Mouse (Mus musculus) myocyte (in vitro differentiated cells): ENCODE data around the gene Tmem120b. TPM values are rescaled to one million over a fixed set of nuclear protein-coding genes. Genes with fewer than 3 reads are reported as not detected.

ENCODE experiments used
- H3K27me3 ChIP-seq: one replicate; pipeline ENCODE4 v1.6.1; 2011; ENCODE audit not compliant: control insufficient read depth, insufficient read depth, insufficient read length
- H3K36me3 ChIP-seq: one replicate; pipeline ENCODE4 v1.6.1; 2011; ENCODE audit not compliant: control insufficient read depth, insufficient read depth
- H3K4me2 ChIP-seq: one replicate; pipeline ENCODE4 v1.6.1; 2011; ENCODE audit warnings: low read depth, control low read depth
- H3K4me3 ChIP-seq: one replicate; pipeline ENCODE4 v1.5.1; 2011; ENCODE audit warnings: mild to moderate bottlenecking, control low read depth, moderate library complexity
- H3K79me2 ChIP-seq: one replicate; pipeline ENCODE4 v1.6.1; 2011; ENCODE audit not compliant: control insufficient read depth, insufficient read depth
- H3ac ChIP-seq: one replicate; pipeline ENCODE4 v1.6.1; 2011; ENCODE audit not compliant: control insufficient read depth, insufficient read length
- CEBPB ChIP-seq: IDR thresholded peaks from 2 replicates; pipeline ENCODE4 v1.6.1; 2011; ENCODE audit warnings: mild to moderate bottlenecking, moderate library complexity; ENCODE audit not compliant: poor library complexity, insufficient read depth, severe bottlenecking
- E2F4 ChIP-seq: IDR thresholded peaks from one replicate; pipeline ENCODE4 v1.6.1; 2011; ENCODE audit warnings: mild to moderate bottlenecking, control low read depth, moderate library complexity; ENCODE audit not compliant: insufficient read depth
- MAX ChIP-seq: IDR thresholded peaks from one replicate; pipeline ENCODE4 v1.6.1; 2011; ENCODE audit warnings: low read depth, mild to moderate bottlenecking, control low read depth
- MYOD1 ChIP-seq, 3 experiments: IDR thresholded peaks; one replicate each; pipeline ENCODE4 v1.6.1; 2011; ENCODE audit warnings: control low read depth in 2 of 3, low read depth in 2 of 3, mild to moderate bottlenecking in 2 of 3, moderate library complexity in 1 of 3; ENCODE audit not compliant: insufficient read length in 2 of 3, control insufficient read depth in 1 of 3
- MYOG ChIP-seq, 3 experiments: IDR thresholded peaks; one replicate each; pipeline ENCODE4 v1.6.1; 2011; ENCODE audit warnings: control low read depth in 2 of 3, low read depth in 2 of 3, mild to moderate bottlenecking in 2 of 3; ENCODE audit not compliant: insufficient read length in 2 of 3, control insufficient read depth in 1 of 3, insufficient read depth in 1 of 3
- POLR2A ChIP-seq: IDR thresholded peaks from one replicate; pipeline ENCODE4 v1.6.1; 2011; ENCODE audit warnings: low read depth, mild to moderate bottlenecking, control low read depth, moderate library complexity; ENCODE audit not compliant: insufficient read length
- POLR2AphosphoS2 ChIP-seq: IDR thresholded peaks from one replicate; pipeline ENCODE4 v1.6.1; 2011; ENCODE audit warnings: low read depth, control low read depth; ENCODE audit not compliant: insufficient read length
- REST ChIP-seq: IDR thresholded peaks from one replicate; pipeline ENCODE4 v1.6.1; 2011; ENCODE audit warnings: mild to moderate bottlenecking, control low read depth, moderate library complexity; ENCODE audit not compliant: insufficient read depth, insufficient read length
- SRF ChIP-seq: IDR thresholded peaks from one replicate; pipeline ENCODE4 v1.6.1; 2011; ENCODE audit warnings: low read depth; ENCODE audit not compliant: control insufficient read depth, insufficient read length
- TCF12 ChIP-seq: IDR thresholded peaks from one replicate; pipeline ENCODE4 v1.6.1; 2011; ENCODE audit warnings: mild to moderate bottlenecking, control low read depth; ENCODE audit not compliant: poor library complexity, insufficient read depth, severe bottlenecking
- TCF3 ChIP-seq: IDR thresholded peaks from one replicate; pipeline ENCODE4 v1.6.1; 2011; ENCODE audit warnings: low read depth, control low read depth; ENCODE audit not compliant: insufficient read length
- USF1 ChIP-seq: IDR thresholded peaks from one replicate; pipeline ENCODE4 v1.6.1; 2011; ENCODE audit warnings: low read depth, mild to moderate bottlenecking, control low read depth, moderate library complexity
- polyA plus RNA-seq: library from polyadenylated mRNA; unstranded; fragments of >200 nt; fragmentation: generic; extraction: Trizol; gene quantifications from one replicate; pipeline ENCODE4 v1.2.1, GENCODE M21; 2012; ENCODE audit warnings: missing spikeins

Gene Tmem120b
- polyA plus RNA-seq, 1 experiment, result 41.3 TPM

DNA sequence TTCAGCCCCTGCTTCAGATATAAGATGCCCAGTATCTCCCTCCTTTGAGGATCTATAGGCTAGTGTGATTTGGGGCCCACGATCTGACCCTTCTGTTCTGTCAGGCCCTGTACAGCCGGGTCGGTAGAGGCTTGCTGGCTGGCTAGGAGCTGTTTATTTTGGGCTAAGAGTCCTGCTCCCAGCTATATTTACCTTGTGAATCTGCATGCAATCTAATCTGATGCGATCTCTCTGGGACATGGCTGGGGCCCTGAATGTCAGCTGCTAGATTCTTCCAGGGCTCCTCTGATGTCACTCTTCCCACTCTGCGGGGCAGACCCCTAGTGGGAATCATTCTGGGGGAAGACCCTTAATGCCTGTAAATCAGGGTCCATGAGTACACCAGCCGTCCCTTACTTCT, 43.9 kb upstream of the Tmem120b start:
- Histone ChIP-seq H3K4me2 (no peak overlapping the region), H3K27me3 (no peaks in the 10 kb centered on the region), H3ac (no peak overlapping the region), H3K4me3 (no peak overlapping the region), H3K79me2 (peaks cover 7% of the 10 kb centered on the region), H3K36me3 (no peaks in the 10 kb centered on the region)
- TF ChIP-seq USF1 (no peak), MYOD1 (IDR thresholded peaks at IDR 0.05; ENCODE audit: control insufficient read depth in 1 of 3, insufficient read length in 2 of 3, low read depth in 2 of 3) (no peak), REST (no peak), MAX (no peak), SRF (no peak)

DNA sequence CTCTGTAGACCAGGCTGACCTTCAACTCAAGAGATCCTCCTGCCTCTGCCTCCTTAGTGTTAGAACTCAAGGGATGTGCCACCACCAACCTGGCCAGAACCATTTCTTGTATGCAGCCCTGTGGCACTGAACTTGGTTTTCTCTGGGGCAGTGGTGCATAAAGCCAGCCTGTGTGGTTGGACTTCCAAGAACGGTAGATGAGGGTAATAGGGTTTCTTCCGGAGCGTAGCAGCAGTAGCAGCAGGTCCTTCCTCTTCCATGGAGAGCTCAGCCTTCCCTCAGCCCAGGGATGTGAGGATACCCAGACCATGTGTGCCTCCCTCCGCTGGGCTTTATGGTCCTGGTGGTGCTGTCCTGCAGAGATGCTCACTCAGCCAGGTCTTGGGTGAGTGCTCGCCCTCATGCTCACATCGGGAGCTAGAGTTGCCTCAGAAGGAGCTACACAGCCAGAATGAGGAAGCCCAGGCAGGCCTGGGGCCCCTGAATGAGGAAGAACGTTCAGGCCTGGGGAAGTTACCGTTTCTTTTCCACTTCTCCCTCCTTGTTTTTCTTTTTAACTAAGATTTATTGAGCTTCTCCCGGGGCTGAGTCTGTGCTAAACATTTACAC, 43.1 kb upstream of the Tmem120b start:
- no peak overlapping the region for H3ac ChIP-seq
- TF ChIP-seq POLR2AphosphoS2, result no peak
- TF ChIP-seq SRF, result no peak
- no peak for TF ChIP-seq MYOD1 (IDR thresholded peaks at IDR 0.05; ENCODE audit: control insufficient read depth in 1 of 3, insufficient read length in 2 of 3, low read depth in 2 of 3)
- TF ChIP-seq TCF12, result no peak
- no peak for TF ChIP-seq E2F4
- no peak for TF ChIP-seq TCF3
- TF ChIP-seq MYOG (IDR thresholded peaks at IDR 0.05; ENCODE audit: control insufficient read depth in 1 of 3, insufficient read depth in 1 of 3, insufficient read length in 2 of 3, low read depth in 2 of 3), result no peak
- no peak for TF ChIP-seq CEBPB
- no peak for TF ChIP-seq POLR2A
- TF ChIP-seq USF1, result no peak
- TF ChIP-seq MAX, result no peak
- TF ChIP-seq REST, result no peak
- H3K79me2 ChIP-seq, result peaks cover 4% of the 10 kb centered on the region

DNA sequence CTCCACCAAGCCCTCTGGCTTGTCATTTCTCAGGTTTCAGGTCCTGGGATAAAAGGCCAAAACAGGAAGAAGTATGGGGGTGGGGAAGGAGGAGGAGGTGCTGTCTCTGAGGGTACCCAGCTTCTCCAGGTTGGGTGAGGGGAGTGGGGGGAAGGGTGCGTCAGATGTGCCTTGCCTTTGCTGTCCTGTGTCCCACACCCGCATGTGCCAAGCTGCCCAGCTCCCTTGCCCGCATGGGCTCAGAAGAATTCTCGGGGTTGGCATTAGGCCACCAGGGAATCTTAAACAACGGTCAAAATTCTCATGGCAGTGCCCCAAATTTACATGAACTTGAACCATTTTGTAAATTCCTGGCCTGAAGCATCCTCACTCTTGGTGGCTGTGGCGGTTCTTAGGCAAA, 41.8 kb upstream of the Tmem120b start:
- Histone ChIP-seq H3K79me2 (peaks cover 4% of the 10 kb centered on the region), H3K36me3 (peaks cover 7% of the 10 kb centered on the region), H3K27me3 (no peaks in the 10 kb centered on the region), H3K4me2 (no peak overlapping the region), H3ac (no peak overlapping the region), H3K4me3 (no peak overlapping the region)
- TF ChIP-seq POLR2A, result no peak
- TF ChIP-seq MYOG (IDR thresholded peaks at IDR 0.05; ENCODE audit: control insufficient read depth in 1 of 3, insufficient read depth in 1 of 3, insufficient read length in 2 of 3, low read depth in 2 of 3), result no peak
- TF ChIP-seq TCF3, result no peak
- no peak for TF ChIP-seq USF1
- TF ChIP-seq SRF, result no peak
- TF ChIP-seq CEBPB, result no peak
- no peak for TF ChIP-seq E2F4
- no peak for TF ChIP-seq MYOD1 (IDR thresholded peaks at IDR 0.05; ENCODE audit: control insufficient read depth in 1 of 3, insufficient read length in 2 of 3, low read depth in 2 of 3)
- TF ChIP-seq POLR2AphosphoS2, result no peak
- TF ChIP-seq MAX, result no peak
- TF ChIP-seq TCF12, result no peak
- TF ChIP-seq REST, result no peak

More for the DNA sequence above, 43.1 kb upstream of the Tmem120b start:
- Histone ChIP-seq H3K36me3 (peaks cover 7% of the 10 kb centered on the region), H3K4me3 (no peak overlapping the region), H3K27me3 (no peaks in the 10 kb centered on the region), H3K4me2 (no peak overlapping the region)

DNA sequence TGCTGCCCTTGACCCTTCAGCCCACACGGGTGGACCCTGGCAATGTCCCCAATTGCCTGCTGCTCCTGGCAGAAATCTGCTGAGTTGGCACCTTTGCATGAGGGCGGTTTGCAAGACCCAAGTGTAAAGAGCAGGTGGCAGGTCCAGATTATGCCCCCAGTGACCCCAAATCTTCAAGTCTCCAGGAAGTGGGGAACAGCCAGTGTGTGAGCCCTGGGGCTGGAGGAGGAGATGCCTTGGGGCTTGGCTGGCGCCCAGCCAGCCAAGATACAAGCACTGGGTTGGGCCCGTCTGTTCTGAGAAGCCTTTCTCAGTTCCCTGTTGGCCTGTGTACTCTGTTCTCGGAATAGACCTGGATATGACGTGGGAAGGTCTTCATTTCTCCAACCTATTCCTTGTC, 40.8 kb upstream of the Tmem120b start:
- TF ChIP-seq REST (no peak), POLR2A (no peak), E2F4 (no peak), USF1 (no peak), SRF (no peak), MAX (no peak), TCF12 (no peak), MYOG (IDR thresholded peaks at IDR 0.05; ENCODE audit: control insufficient read depth in 1 of 3, insufficient read depth in 1 of 3, insufficient read length in 2 of 3, low read depth in 2 of 3) (no peak), TCF3 (no peak), CEBPB (no peak)

DNA sequence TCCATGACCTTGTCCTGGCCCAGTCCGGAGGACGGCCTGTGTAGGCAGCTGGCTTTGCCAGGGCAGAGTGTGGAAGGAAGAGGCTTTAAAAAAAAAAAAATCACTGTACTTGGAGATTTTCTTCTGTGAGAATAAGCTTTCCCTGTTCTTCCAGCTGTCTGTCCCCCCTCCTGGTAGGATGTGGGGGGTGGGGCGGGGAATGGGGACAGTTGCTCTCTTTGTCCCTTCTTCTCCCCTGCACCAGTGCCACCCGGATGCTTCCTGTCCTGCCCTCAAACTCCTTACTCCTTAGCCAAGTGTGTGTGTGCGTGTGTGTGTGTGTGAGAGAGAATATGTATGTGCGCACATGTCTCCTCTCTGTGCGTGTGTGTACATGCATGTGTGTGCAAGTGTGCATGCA, 38.5 kb upstream of the Tmem120b start:
- no peak overlapping the region for H3K4me3 ChIP-seq
- no peak overlapping the region for H3ac ChIP-seq
- TF ChIP-seq REST, result no peak
- TF ChIP-seq POLR2A, result no peak
- TF ChIP-seq TCF12, result no peak
- TF ChIP-seq TCF3, result no peak
- TF ChIP-seq E2F4, result no peak
- TF ChIP-seq SRF, result no peak
- no peak for TF ChIP-seq CEBPB
- TF ChIP-seq MYOG (IDR thresholded peaks at IDR 0.05; ENCODE audit: control insufficient read depth in 1 of 3, insufficient read depth in 1 of 3, insufficient read length in 2 of 3, low read depth in 2 of 3), result no peak
- no peak for TF ChIP-seq USF1
- no peak for TF ChIP-seq POLR2AphosphoS2
- TF ChIP-seq MAX, result no peak
- TF ChIP-seq MYOD1 (IDR thresholded peaks at IDR 0.05; ENCODE audit: control insufficient read depth in 1 of 3, insufficient read length in 2 of 3, low read depth in 2 of 3), result no peak

More for the DNA sequence above, 40.8 kb upstream of the Tmem120b start:
- Histone ChIP-seq H3K4me3 (no peak overlapping the region), H3K36me3 (peaks cover 7% of the 10 kb centered on the region), H3K79me2 (peaks cover 4% of the 10 kb centered on the region), H3K27me3 (no peaks in the 10 kb centered on the region), H3K4me2 (no peak overlapping the region), H3ac (no peak overlapping the region)

More for the DNA sequence above, 38.5 kb upstream of the Tmem120b start:
- Histone ChIP-seq H3K27me3 (no peaks in the 10 kb centered on the region), H3K36me3 (peaks cover 7% of the 10 kb centered on the region), H3K4me2 (no peak overlapping the region), H3K79me2 (no peaks in the 10 kb centered on the region)
